Mouse (Mus musculus) hindbrain, embryonic 13.5 days (tissue): ENCODE data around the gene Agpat2. TPM values are rescaled to one million over a fixed set of nuclear protein-coding genes. Genes with fewer than 3 reads are reported as not detected.

Experiments
- ATAC-seq: fragments of 200-750 bp; cut with Nextera tagmentation; 2 replicates; pipeline ENCODE4 v1.8.0; 2017; ENCODE audit warnings: moderate TSS enrichment; ENCODE audit not compliant: low FRiP score
- H3K27ac ChIP-seq: fragments of 300-500 bp; sonication (generic); 2 replicates; pipeline ENCODE4 v1.5.1; 2015; ENCODE audit warnings: inconsistent platforms, mild to moderate bottlenecking, moderate library complexity
- H3K27me3 ChIP-seq: fragments of 300-500 bp; sonication (generic); 2 replicates; pipeline ENCODE4 v1.6.1; 2015; ENCODE audit warnings: mild to moderate bottlenecking, inconsistent platforms
- H3K36me3 ChIP-seq: fragments of 300-500 bp; sonication (generic); 2 replicates; pipeline ENCODE4 v1.6.1; 2015; ENCODE audit warnings: mild to moderate bottlenecking, inconsistent platforms
- H3K4me1 ChIP-seq: fragments of 300-500 bp; sonication (generic); replicated peaks from 2 replicates; pipeline ENCODE4 v1.6.1; 2015; ENCODE audit warnings: inconsistent platforms
- H3K4me2 ChIP-seq: fragments of 300-500 bp; sonication (generic); 2 replicates; pipeline ENCODE4 v1.6.1; 2015; ENCODE audit warnings: inconsistent platforms, mild to moderate bottlenecking, moderate library complexity
- H3K4me3 ChIP-seq: fragments of 300-500 bp; sonication (generic); 2 replicates; pipeline ENCODE4 v1.5.1; 2015; ENCODE audit warnings: mild to moderate bottlenecking, inconsistent platforms
- H3K9ac ChIP-seq: fragments of 300-500 bp; sonication (generic); 2 replicates; pipeline ENCODE4 v1.6.1; 2015; ENCODE audit warnings: mild to moderate bottlenecking, inconsistent platforms
- H3K9me3 ChIP-seq: fragments of 300-500 bp; sonication (generic); 2 replicates; pipeline ENCODE4 v1.6.1; 2016; ENCODE audit warnings: inconsistent platforms
- WGBS: fragments of 180-500 bp; shearing (Covaris S2); methylation state at CpG from one replicate; pipeline ENCODE4 v1.1.7; 2015; 5-methylcytosine and 5-hydroxymethylcytosine counted together
- polyA plus RNA-seq: library from polyadenylated mRNA; unstranded; fragments of >200 nt; fragmentation: Nextera tagmentation; extraction: Ambion mirVana; gene quantifications from 2 replicates; pipeline ENCODE4 v1.2.1, GENCODE M21; 2015

Gene Agpat2
- polyA plus RNA-seq, 1 experiment from 2014 or later = 6.8 TPM

GRCm38 (mm10) chr2:26579714-26580113 is 24.5 kb downstream of the Agpat2 start, which contains the start of gene Egfl7:
Egfl7 (plus strand) TSS chr2:26580014.
- ATAC-seq = no peak
- no peak within 1 kb of the TSS for H3K4me2 ChIP-seq
- no peak within 1 kb of the TSS for H3K9ac ChIP-seq
- WGBS = 100% methylated on average over 1 of the region's 1 CpGs
- no peaks in the 10 kb centered on the region for H3K9me3 ChIP-seq
- H3K36me3 ChIP-seq = no peaks in the 10 kb centered on the region
- H3K4me3 ChIP-seq = no peak within 1 kb of the TSS
- peaks cover 22% of the 10 kb centered on the region for H3K4me1 ChIP-seq
- H3K27me3 ChIP-seq = no peaks in the 10 kb centered on the region
- peak within 1 kb of the TSS; percentile 30; the same call in 1 of the 2 replicates for H3K27ac ChIP-seq

- Histone ChIP-seq H3K36me3 (no peaks in the 10 kb centered on the region), H3K9ac (peak overlapping the region; percentile 8; the same call in 1 of the 2 replicates), H3K27ac (peak overlapping the region; percentile 74), H3K4me2 (no peak overlapping the region), H3K27me3 (no peaks in the 10 kb centered on the region), H3K4me1 (peaks cover 35% of the 10 kb centered on the region), H3K4me3 (no peak overlapping the region), H3K9me3 (no peaks in the 10 kb centered on the region)
- ATAC-seq = no peak
- WGBS = 50% methylated on average over 6 of the region's 6 CpGs
Measured at GRCm38 (mm10) chr2:26578369-26578768, 25.8 kb downstream of the Agpat2 start.

- no peak overlapping the region for H3K4me2 ChIP-seq
- H3K4me3 ChIP-seq = no peak overlapping the region
- H3K9me3 ChIP-seq = no peaks in the 10 kb centered on the region
- H3K9ac ChIP-seq = no peak overlapping the region
- no peaks in the 10 kb centered on the region for H3K36me3 ChIP-seq
- no peaks in the 10 kb centered on the region for H3K27me3 ChIP-seq
- ATAC-seq = no peak
- H3K27ac ChIP-seq = no peak overlapping the region
- H3K4me1 ChIP-seq = peaks cover 35% of the 10 kb centered on the region
- WGBS = 38% methylated on average over 4 of the region's 4 CpGs
Measured at GRCm38 (mm10) chr2:26576462-26576861, 27.8 kb downstream of the Agpat2 start.

- Histone ChIP-seq H3K9ac (no peak overlapping the region), H3K36me3 (no peaks in the 10 kb centered on the region), H3K4me2 (no peak overlapping the region), H3K4me1 (peaks cover 35% of the 10 kb centered on the region), H3K27ac (no peak overlapping the region), H3K4me3 (no peak overlapping the region), H3K9me3 (no peaks in the 10 kb centered on the region), H3K27me3 (no peaks in the 10 kb centered on the region)
- ATAC-seq = no peak
- 47% methylated on average over 4 of the region's 4 CpGs for WGBS
Measured at GRCm38 (mm10) chr2:26575865-26576264, 28.4 kb downstream of the Agpat2 start.

GRCm38 (mm10) chr2:26575378-26575777 is 28.8 kb downstream of the Agpat2 start:
- ATAC-seq = no peak

GRCm38 (mm10) chr2:26574862-26575261 is 29.4 kb downstream of the Agpat2 start:
- ATAC-seq = no peak
- H3K4me3 ChIP-seq = no peak overlapping the region
- H3K9me3 ChIP-seq = no peaks in the 10 kb centered on the region
- no peaks in the 10 kb centered on the region for H3K36me3 ChIP-seq
- no peak overlapping the region for H3K9ac ChIP-seq
- H3K4me1 ChIP-seq = peaks cover 35% of the 10 kb centered on the region
- no peaks in the 10 kb centered on the region for H3K27me3 ChIP-seq
- H3K27ac ChIP-seq = no peak overlapping the region
- WGBS = 14% methylated on average over 5 of the region's 5 CpGs
- H3K4me2 ChIP-seq = no peak overlapping the region

More at GRCm38 (mm10) chr2:26575378-26575777, 28.8 kb downstream of the Agpat2 start:
- WGBS = 79% methylated on average over 1 of the region's 1 CpGs
- H3K36me3 ChIP-seq = no peaks in the 10 kb centered on the region
- no peak overlapping the region for H3K4me3 ChIP-seq
- no peak overlapping the region for H3K4me2 ChIP-seq
- no peaks in the 10 kb centered on the region for H3K27me3 ChIP-seq
- no peak overlapping the region for H3K27ac ChIP-seq
- no peak overlapping the region for H3K9ac ChIP-seq
- H3K9me3 ChIP-seq = no peaks in the 10 kb centered on the region
- H3K4me1 ChIP-seq = peaks cover 35% of the 10 kb centered on the region

GRCm38 (mm10) chr2:26573807-26574206 is 30.4 kb downstream of the Agpat2 start:
- ATAC-seq = no peak
- Histone ChIP-seq H3K4me2 (no peak overlapping the region), H3K27me3 (no peaks in the 10 kb centered on the region), H3K9me3 (no peaks in the 10 kb centered on the region), H3K36me3 (no peaks in the 10 kb centered on the region), H3K4me1 (peaks cover 35% of the 10 kb centered on the region), H3K4me3 (no peak overlapping the region), H3K27ac (peak overlapping the region; percentile 5; the same call in 1 of the 2 replicates), H3K9ac (no peak overlapping the region)
- 15% methylated on average over 5 of the region's 5 CpGs for WGBS

- 0 out of 2 replicates have a peak, but pooled peaks have one; percentile 41 for ATAC-seq
- no peaks in the 10 kb centered on the region for H3K36me3 ChIP-seq
- H3K9me3 ChIP-seq = no peaks in the 10 kb centered on the region
- no peaks in the 10 kb centered on the region for H3K27me3 ChIP-seq
- H3K4me1 ChIP-seq = peaks cover 34% of the 10 kb centered on the region
- WGBS = 39% methylated on average over 12 of the region's 12 CpGs
- no peak overlapping the region for H3K4me3 ChIP-seq
- no peak overlapping the region for H3K4me2 ChIP-seq
- H3K9ac ChIP-seq = no peak overlapping the region
- peak overlapping the region; percentile 5 for H3K27ac ChIP-seq
Measured at GRCm38 (mm10) chr2:26573396-26573795, 30.8 kb downstream of the Agpat2 start.

- Histone ChIP-seq H3K27ac (peak overlapping the region; percentile 49), H3K9me3 (no peaks in the 10 kb centered on the region), H3K36me3 (no peaks in the 10 kb centered on the region), H3K9ac (no peak overlapping the region), H3K4me1 (peaks cover 21% of the 10 kb centered on the region), H3K4me3 (no peak overlapping the region), H3K27me3 (no peaks in the 10 kb centered on the region), H3K4me2 (no peak overlapping the region)
- no peak for ATAC-seq
- 64% methylated on average over 5 of the region's 5 CpGs for WGBS
Measured at GRCm38 (mm10) chr2:26571826-26572225, 32.4 kb downstream of the Agpat2 start.

GRCm38 (mm10) chr2:26571400-26571799 is 32.8 kb downstream of the Agpat2 start:
- no peak overlapping the region for H3K4me2 ChIP-seq
- H3K9ac ChIP-seq = no peak overlapping the region
- H3K9me3 ChIP-seq = no peaks in the 10 kb centered on the region
- no peak for ATAC-seq
- H3K27me3 ChIP-seq = no peaks in the 10 kb centered on the region
- no peaks in the 10 kb centered on the region for H3K36me3 ChIP-seq
- no peak overlapping the region for H3K4me3 ChIP-seq
- no peak overlapping the region; the same call in 1 of the 2 replicates for H3K27ac ChIP-seq
- H3K4me1 ChIP-seq = peaks cover 21% of the 10 kb centered on the region
- 91% methylated on average over 9 of the region's 9 CpGs for WGBS

- ATAC-seq = no peak
- H3K9ac ChIP-seq = no peak overlapping the region
- H3K27ac ChIP-seq = no peak overlapping the region
- no peak overlapping the region for H3K4me2 ChIP-seq
- no peaks in the 10 kb centered on the region for H3K36me3 ChIP-seq
- no peak overlapping the region for H3K4me3 ChIP-seq
- peaks cover 21% of the 10 kb centered on the region for H3K4me1 ChIP-seq
- 5% methylated on average over 3 of the region's 3 CpGs for WGBS
- no peaks in the 10 kb centered on the region for H3K9me3 ChIP-seq
- no peaks in the 10 kb centered on the region for H3K27me3 ChIP-seq
Measured at GRCm38 (mm10) chr2:26570034-26570433, 34.2 kb downstream of the Agpat2 start.

GRCm38 (mm10) chr2:26566221-26566620 is 38.0 kb downstream of the Agpat2 start:
- Histone ChIP-seq H3K9me3 (no peaks in the 10 kb centered on the region), H3K4me1 (peaks cover 8% of the 10 kb centered on the region), H3K4me3 (no peak overlapping the region), H3K27ac (no peak overlapping the region), H3K36me3 (no peaks in the 10 kb centered on the region), H3K9ac (no peak overlapping the region), H3K4me2 (no peak overlapping the region), H3K27me3 (no peaks in the 10 kb centered on the region)
- WGBS = 20% methylated on average over 4 of the region's 4 CpGs
- ATAC-seq = peak; percentile 46; the same call in 1 of the 2 replicates

- H3K36me3 ChIP-seq = no peaks in the 10 kb centered on the region
- WGBS = 46% methylated on average over 6 of the region's 6 CpGs
- no peak overlapping the region for H3K9ac ChIP-seq
- peaks cover 25% of the 10 kb centered on the region for H3K4me1 ChIP-seq
- ATAC-seq = peak; percentile 65; the same call in 1 of the 2 replicates
- H3K27me3 ChIP-seq = 0 out of 2 replicates have a peak, but pooled peaks cover 3% of the 10 kb centered on the region
- H3K4me3 ChIP-seq = no peak overlapping the region
- no peaks in the 10 kb centered on the region for H3K9me3 ChIP-seq
- H3K4me2 ChIP-seq = no peak overlapping the region
- no peak overlapping the region for H3K27ac ChIP-seq
Measured at GRCm38 (mm10) chr2:26561351-26562016, 42.7 kb downstream of the Agpat2 start.
